Mouse (Mus musculus) hindbrain, postnatal 0 days (tissue): ENCODE data around the gene Prkcb. TPM values are rescaled to one million over a fixed set of nuclear protein-coding genes. Genes with fewer than 3 reads are reported as not detected.

Experiments
- ATAC-seq: fragments of 200-750 bp; cut with Nextera tagmentation; 2 replicates; pipeline ENCODE4 v1.8.0; 2017; ENCODE audit warnings: mild to moderate bottlenecking, moderate TSS enrichment, moderate library complexity
- DNase-seq: peaks from one replicate; pipeline ENCODE4 v3.0.0-alpha.2; 2015; ENCODE audit warnings: low spot score
- H3K27ac ChIP-seq: fragments of 300-500 bp; sonication (generic); 2 replicates; pipeline ENCODE4 v1.5.1; 2014; ENCODE audit warnings: mild to moderate bottlenecking
- H3K27me3 ChIP-seq: fragments of 300-500 bp; sonication (generic); 2 replicates; pipeline ENCODE4 v1.6.1; 2014; ENCODE audit warnings: low read length, mixed read lengths; ENCODE audit not compliant: insufficient read depth
- H3K36me3 ChIP-seq: fragments of 300-500 bp; sonication (generic); 2 replicates; pipeline ENCODE4 v1.6.1; 2014; ENCODE audit warnings: low read length, mixed read lengths; ENCODE audit not compliant: insufficient read depth
- H3K4me1 ChIP-seq: fragments of 300-500 bp; sonication (generic); 2 replicates; pipeline ENCODE4 v1.6.1; 2014; ENCODE audit warnings: antibody characterized with exemption, low read length, mixed read lengths; ENCODE audit not compliant: insufficient read depth
- H3K4me2 ChIP-seq: fragments of 300-500 bp; sonication (generic); 2 replicates; pipeline ENCODE4 v1.6.1; 2014; ENCODE audit warnings: low read depth, mild to moderate bottlenecking, low read length, moderate library complexity, mixed read lengths
- H3K4me3 ChIP-seq: fragments of 300-500 bp; sonication (generic); 2 replicates; pipeline ENCODE4 v1.5.1; 2014; ENCODE audit warnings: low read length
- H3K9ac ChIP-seq: fragments of 300-500 bp; sonication (generic); replicated peaks from 2 replicates; pipeline ENCODE4 v1.6.1; 2014; ENCODE audit warnings: mild to moderate bottlenecking, low read length, moderate library complexity, mixed read lengths
- H3K9me3 ChIP-seq: fragments of 300-500 bp; sonication (generic); 2 replicates; pipeline ENCODE4 v1.6.1; 2016; ENCODE audit warnings: low read length, mixed read lengths
- CTCF ChIP-seq: IDR thresholded peaks from 2 replicates; pipeline ENCODE4 v1.5.1; 2016; ENCODE audit warnings: antibody characterized with exemption, control low read depth, low read depth
- WGBS: fragments of 180-500 bp; shearing (Covaris S2); extraction: QIAGEN DNeasy Blood & Tissue Kit; methylation state at CpG from one replicate; pipeline ENCODE4 v1.1.7; 2014; 5-methylcytosine and 5-hydroxymethylcytosine counted together
- polyA plus RNA-seq: library from polyadenylated mRNA; unstranded; fragments of >200 nt; fragmentation: Nextera tagmentation; extraction: Ambion mirVana; gene quantifications from 2 replicates; pipeline ENCODE4 v1.2.1, GENCODE M21; 2015
- total RNA-seq: library from RNA; depleted of rRNA; stranded (reverse); fragments of >200 nt; gene quantifications from 2 replicates; pipeline ENCODE4 v1.2.3, GENCODE M21; 2014

Prkcb gene
- total and polyA plus RNA-seq, 2 experiments from 2014 or later, result 187 to 261 TPM

DNA sequence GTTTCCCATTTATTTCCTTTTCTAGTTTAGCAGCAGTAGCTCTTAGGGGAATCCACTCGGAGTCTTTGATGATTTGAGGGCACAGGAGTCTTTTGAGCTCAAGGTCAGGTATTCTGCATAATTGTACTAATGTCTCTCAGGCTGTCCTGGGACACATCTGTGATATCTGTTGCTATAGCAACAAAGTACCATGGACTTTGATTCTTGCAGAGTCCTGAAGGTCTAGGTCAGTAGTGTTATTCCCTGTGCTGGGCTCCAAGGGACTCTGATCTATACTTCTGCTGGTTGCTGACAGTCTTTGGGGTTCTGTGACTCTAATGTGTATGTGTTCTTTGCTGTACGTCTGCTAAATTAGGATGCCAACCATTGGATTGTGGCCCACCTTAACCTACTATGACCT, 171.5 kb downstream of the Prkcb start:
- Histone ChIP-seq H3K4me3 (no peak overlapping the region), H3K27ac (no peak overlapping the region), H3K27me3 (no peaks in the 10 kb centered on the region), H3K9me3 (no peaks in the 10 kb centered on the region), H3K36me3 (0 out of 2 replicates have a peak, but pooled peaks cover 6% of the 10 kb centered on the region), H3K9ac (no peak overlapping the region), H3K4me2 (no peak overlapping the region), H3K4me1 (no peaks in the 10 kb centered on the region)
- TF ChIP-seq CTCF, result no peak
- ATAC-seq (no peak), DNase-seq (no peak)
- WGBS, result 48% methylated on average over 2 of the region's 2 CpGs

DNA sequence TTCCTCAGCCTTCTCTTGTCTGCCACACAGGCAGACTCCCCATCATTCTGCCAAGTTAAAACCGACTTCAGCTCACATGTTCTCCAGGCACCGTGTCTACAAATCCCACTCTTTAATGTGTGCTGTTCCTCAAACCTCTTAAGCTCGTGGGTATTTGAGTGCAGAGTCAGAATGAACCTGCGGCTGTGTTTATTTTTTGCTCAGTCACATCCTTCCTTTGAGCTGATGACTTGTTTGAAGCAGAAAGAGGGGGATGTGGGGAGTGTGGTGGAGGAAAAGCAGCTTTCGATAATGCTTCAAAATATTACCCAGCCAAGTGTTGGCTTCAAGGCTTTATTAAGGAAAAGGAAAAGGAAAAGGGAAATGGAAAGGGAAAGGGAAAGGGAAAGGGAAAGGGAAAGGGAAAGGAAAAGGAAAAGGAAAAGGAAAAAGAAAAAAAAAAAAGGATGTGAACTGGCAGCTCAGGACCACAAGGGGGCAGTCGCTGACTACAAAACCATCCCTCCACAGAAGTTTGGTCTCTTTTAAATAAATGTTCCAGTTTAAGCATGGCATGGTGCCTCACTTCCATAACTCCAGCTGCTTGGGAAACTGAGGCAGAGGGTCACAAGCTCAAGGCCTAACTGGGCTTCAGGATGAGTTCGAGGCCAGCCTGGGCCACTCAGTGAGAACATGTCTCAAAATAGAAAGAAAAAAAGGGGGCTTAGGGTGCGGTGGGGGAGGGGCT, 177.4 kb downstream of the Prkcb start:
- Histone ChIP-seq H3K9ac (no peak overlapping the region), H3K27me3 (no peaks in the 10 kb centered on the region), H3K4me3 (no peak overlapping the region), H3K27ac (no peak overlapping the region), H3K36me3 (0 out of 2 replicates have a peak, but pooled peaks cover 3% of the 10 kb centered on the region), H3K4me1 (no peaks in the 10 kb centered on the region), H3K9me3 (no peaks in the 10 kb centered on the region), H3K4me2 (no peak overlapping the region)
- peak; percentile 90 for TF ChIP-seq CTCF
- WGBS, result 51% methylated on average over 8 of the region's 8 CpGs
- no peak for ATAC-seq
- peak; percentile 65 for DNase-seq

- H3K27me3 ChIP-seq, result no peaks in the 10 kb centered on the region
- ATAC-seq (peak; percentile 35; the same call in 1 of the 2 replicates), DNase-seq (no peak)
- no peak overlapping the region for H3K4me3 ChIP-seq
- 84% methylated on average over 2 of the region's 2 CpGs for WGBS
- H3K9me3 ChIP-seq, result no peaks in the 10 kb centered on the region
- no peaks in the 10 kb centered on the region for H3K36me3 ChIP-seq
- H3K27ac ChIP-seq, result no peak overlapping the region
- no peaks in the 10 kb centered on the region for H3K4me1 ChIP-seq
- no peak overlapping the region for H3K9ac ChIP-seq
- TF ChIP-seq CTCF, result no peak
- H3K4me2 ChIP-seq, result no peak overlapping the region
Observed at GRCm38 (mm10) chr7:122466722-122467121, 178.2 kb downstream of the Prkcb start.

- Histone ChIP-seq H3K9ac (no peak overlapping the region), H3K27ac (no peak overlapping the region), H3K4me1 (no peaks in the 10 kb centered on the region), H3K4me3 (no peak overlapping the region), H3K36me3 (no peaks in the 10 kb centered on the region), H3K9me3 (no peaks in the 10 kb centered on the region), H3K27me3 (no peaks in the 10 kb centered on the region), H3K4me2 (no peak overlapping the region)
- TF ChIP-seq CTCF, result no peak
- ATAC-seq (peak; percentile 39; the same call in 1 of the 2 replicates), DNase-seq (no peak)
- WGBS, result 59% methylated on average over 8 of the region's 8 CpGs
Observed at GRCm38 (mm10) chr7:122467831-122468230, 179.3 kb downstream of the Prkcb start.

DNA sequence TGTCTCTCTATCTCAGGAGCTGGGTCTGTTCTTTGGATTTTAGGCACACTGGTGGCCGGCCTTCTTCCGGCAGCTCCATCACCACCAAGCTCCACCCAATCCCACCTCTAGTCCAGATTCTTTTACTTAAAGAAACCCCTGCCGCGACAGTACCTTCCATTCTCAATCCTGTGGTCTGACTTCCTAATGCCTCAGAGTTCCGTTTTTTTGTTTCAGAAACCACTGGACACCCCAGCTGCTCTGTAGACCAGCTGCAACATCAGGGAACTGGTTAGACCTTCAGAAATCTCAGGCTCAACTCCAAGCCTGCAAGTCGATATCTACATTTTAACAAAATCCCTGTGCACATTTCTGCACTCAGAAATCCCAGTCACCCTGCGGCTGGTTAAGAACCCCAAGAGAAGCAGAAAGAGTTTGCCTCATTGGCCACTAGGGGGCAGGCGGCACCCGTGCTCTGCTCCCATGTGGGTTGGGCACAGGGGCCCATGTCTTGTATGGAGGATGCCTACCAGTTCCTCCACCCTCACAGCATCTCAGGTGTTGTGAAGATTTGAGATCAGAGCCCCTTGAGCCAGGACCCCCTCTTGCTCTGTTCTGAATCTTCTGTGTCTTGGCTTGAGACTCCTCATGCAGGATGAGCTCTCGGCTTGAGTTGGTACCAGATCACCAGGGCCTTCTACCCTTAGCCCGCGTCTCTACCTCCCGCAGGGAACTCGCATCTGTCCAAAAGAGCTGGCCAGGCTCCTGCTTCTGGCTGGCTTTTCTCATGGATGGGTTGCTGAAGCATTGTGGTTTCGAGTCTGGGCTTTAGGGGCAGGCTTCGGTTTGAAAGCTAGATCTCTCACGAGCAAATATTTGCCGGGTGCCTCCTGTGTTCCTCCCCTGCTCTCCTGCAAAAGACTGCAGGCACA, 182.1 kb downstream of the Prkcb start:
- TF ChIP-seq CTCF, result peak; percentile 95
- no peak overlapping the region for H3K9ac ChIP-seq

GRCm38 (mm10) chr7:122472223-122472622, 183.7 kb downstream of the Prkcb start:
- TF ChIP-seq CTCF, result no peak
- Histone ChIP-seq H3K4me3 (no peak overlapping the region), H3K9me3 (peaks cover 4% of the 10 kb centered on the region), H3K4me1 (no peaks in the 10 kb centered on the region), H3K9ac (no peak overlapping the region), H3K36me3 (no peaks in the 10 kb centered on the region), H3K27me3 (no peaks in the 10 kb centered on the region), H3K4me2 (no peak overlapping the region), H3K27ac (no peak overlapping the region)
- 85% methylated on average over 5 of the region's 5 CpGs for WGBS
- no peak for ATAC-seq
- DNase-seq, result no peak

More for the DNA sequence above, 182.1 kb downstream of the Prkcb start:
- no peaks in the 10 kb centered on the region for H3K27me3 ChIP-seq
- ATAC-seq (peak; percentile 75), DNase-seq (peak; percentile 86)
- no peaks in the 10 kb centered on the region for H3K36me3 ChIP-seq
- 46% methylated on average over 18 of the region's 18 CpGs for WGBS
- peaks cover 4% of the 10 kb centered on the region for H3K9me3 ChIP-seq
- no peak overlapping the region for H3K4me2 ChIP-seq
- H3K27ac ChIP-seq, result no peak overlapping the region
- no peaks in the 10 kb centered on the region for H3K4me1 ChIP-seq
- no peak overlapping the region for H3K4me3 ChIP-seq
